Mouse (Mus musculus) kidney, postnatal 10 days (tissue): Measurements from ENCODE around the gene Lrp2.

Experiments
- DNase-seq: peaks from one replicate; pipeline ENCODE4 v3.0.0; 2021; ENCODE audit warnings: mixed read lengths

The Lrp2 gene

GRCm38 (mm10) chr2:69585886-69586398 lies at the start of gene Lrp2:
Gene Lrp2, minus strand, starts transcription at chr2:69586065.
- DNase-seq, result peak; percentile 87

- peak; percentile 72 for DNase-seq
These were observed 49.3 kb upstream of the Lrp2 start for GRCm38 (mm10) chr2:69635064-69635701.

- DNase-seq, result peak; percentile 34
These were observed 45.6 kb upstream of the Lrp2 start for GRCm38 (mm10) chr2:69631449-69631848.

GRCm38 (mm10) chr2:69630792-69631191 lies 44.9 kb upstream of the Lrp2 start:
- no peak for DNase-seq

- no peak for DNase-seq
These were observed 44.0 kb upstream of the Lrp2 start for GRCm38 (mm10) chr2:69629914-69630313.

GRCm38 (mm10) chr2:69629215-69629614 lies 43.4 kb upstream of the Lrp2 start:
- no peak for DNase-seq

GRCm38 (mm10) chr2:69619286-69619685 lies 33.4 kb upstream of the Lrp2 start:
- no peak for DNase-seq

- no peak for DNase-seq
These were observed 32.5 kb upstream of the Lrp2 start for GRCm38 (mm10) chr2:69618336-69618735.

- DNase-seq, result peak; percentile 46
These were observed 27.4 kb upstream of the Lrp2 start for GRCm38 (mm10) chr2:69613237-69613636.

- DNase-seq, result no peak
These were observed 26.9 kb upstream of the Lrp2 start for GRCm38 (mm10) chr2:69612716-69613115.

- DNase-seq, result peak; percentile 61
These were observed 26.4 kb upstream of the Lrp2 start for GRCm38 (mm10) chr2:69612237-69612636.

- DNase-seq, result no peak
These were observed 20.8 kb upstream of the Lrp2 start for GRCm38 (mm10) chr2:69606621-69607020.

- DNase-seq, result peak; percentile 46
These were observed 18.0 kb upstream of the Lrp2 start for GRCm38 (mm10) chr2:69603726-69604393.

- no peak for DNase-seq
These were observed 7.3 kb upstream of the Lrp2 start for GRCm38 (mm10) chr2:69593168-69593567.

- no peak for DNase-seq
These were observed 6.7 kb upstream of the Lrp2 start for GRCm38 (mm10) chr2:69592536-69592935.

- no peak for DNase-seq
These were observed 6.2 kb upstream of the Lrp2 start for GRCm38 (mm10) chr2:69591966-69592505.

GRCm38 (mm10) chr2:69590548-69590947 lies 4.7 kb upstream of the Lrp2 start:
- DNase-seq, result no peak

GRCm38 (mm10) chr2:69587896-69588295 lies 2.0 kb upstream of the Lrp2 start:
- DNase-seq, result peak; percentile 68

- peak; percentile 38 for DNase-seq
These were observed 1.2 kb upstream of the Lrp2 start for GRCm38 (mm10) chr2:69586821-69587728.

- DNase-seq, result peak; percentile 32
These were observed 527 bp downstream of the Lrp2 start for GRCm38 (mm10) chr2:69585191-69585885.

GRCm38 (mm10) chr2:69584117-69584933 lies 1.5 kb downstream of the Lrp2 start:
- no peak for DNase-seq
